Mouse (Mus musculus) splenic B cell, adult 2 months (primary cell): ENCODE results near the gene Scube1.

ENCODE experiments used
- DNase-seq: peaks from one replicate; pipeline ENCODE4 v3.0.0-alpha.2; 2011; ENCODE audit warnings: low read depth, low spot score
- H3K27me3 ChIP-seq: 2 replicates; pipeline ENCODE4 v1.6.1; 2012; ENCODE audit warnings: mild to moderate bottlenecking, low read length, moderate library complexity, mixed read lengths; ENCODE audit not compliant: control insufficient read depth, poor library complexity, insufficient read depth, severe bottlenecking
- H3K36me3 ChIP-seq: 2 replicates; pipeline ENCODE4 v1.6.1; 2012; ENCODE audit warnings: mild to moderate bottlenecking, low read length, moderate library complexity, mixed read lengths; ENCODE audit not compliant: control insufficient read depth, poor library complexity, insufficient read depth, severe bottlenecking

Gene Scube1

DNA sequence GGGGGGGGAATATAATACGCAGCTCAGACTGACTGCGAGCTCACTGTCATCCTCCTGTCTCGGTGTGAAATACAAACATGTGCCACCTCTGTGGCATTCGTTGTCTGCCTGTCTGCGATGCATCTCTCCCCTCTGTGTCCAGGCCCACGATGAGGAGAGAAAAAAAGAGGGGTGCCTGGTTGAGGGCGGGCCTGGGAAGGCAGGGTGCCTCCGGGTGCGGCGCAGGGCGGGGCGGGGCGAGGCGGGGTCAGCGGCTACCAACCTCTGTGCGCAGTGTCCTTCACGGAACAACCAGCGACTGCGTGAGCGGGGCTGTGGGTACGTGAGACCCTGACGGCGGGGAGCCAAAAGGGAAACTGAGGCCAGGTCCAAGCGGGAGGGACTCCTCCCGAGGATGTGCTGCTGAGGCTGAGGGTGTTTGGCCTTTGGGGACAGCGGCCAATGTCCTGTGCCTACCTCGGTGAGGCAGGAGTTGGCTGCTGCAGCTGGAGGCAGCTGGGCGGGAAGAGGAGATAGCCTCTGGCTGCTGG, 161.4 kb downstream of the Scube1 start, which contains the start of the genes Tspo and Mcat:
Gene Tspo (plus strand): TSS at position 266 of the 530 bp plus-strand sequence.
Gene Mcat (minus strand): TSS at position 461 of the 530 bp plus-strand sequence.
- peak; percentile 56 for DNase-seq
- Histone ChIP-seq H3K36me3 (no peaks in the 10 kb centered on the region), H3K27me3 (no peaks in the 10 kb centered on the region)

- DNase-seq, result peak; percentile 73
- Histone ChIP-seq H3K27me3 (no peaks in the 10 kb centered on the region), H3K36me3 (no peaks in the 10 kb centered on the region)
These were observed 162.1 kb downstream of the Scube1 start for GRCm38 (mm10) chr15:83562626-83563270.

GRCm38 (mm10) chr15:83560941-83561477, 163.8 kb downstream of the Scube1 start:
- no peaks in the 10 kb centered on the region for H3K36me3 ChIP-seq
- no peaks in the 10 kb centered on the region for H3K27me3 ChIP-seq
- DNase-seq, result peak; percentile 13

GRCm38 (mm10) chr15:83555161-83555974, 169.5 kb downstream of the Scube1 start:
- Histone ChIP-seq H3K27me3 (no peaks in the 10 kb centered on the region), H3K36me3 (no peaks in the 10 kb centered on the region)
- DNase-seq, result peak; percentile 90
